Mouse (Mus musculus): ENCODE data around the gene Acyp2.
"Not testable (repeated sequence)": the region's sequence is repeated elsewhere in the genome, so short reads cannot be mapped to it uniquely, and the experiment has no call there.

Gene Acyp2

GRCm38 (mm10) chr11:30649001-30649637 is at the start of gene Acyp2:
TSS of gene Acyp2 (minus strand) at chr11:30649587.
- DNase-seq (ENCODE audit: low spot score in 2 of 2): peak; percentile 79 to 82

DNA sequence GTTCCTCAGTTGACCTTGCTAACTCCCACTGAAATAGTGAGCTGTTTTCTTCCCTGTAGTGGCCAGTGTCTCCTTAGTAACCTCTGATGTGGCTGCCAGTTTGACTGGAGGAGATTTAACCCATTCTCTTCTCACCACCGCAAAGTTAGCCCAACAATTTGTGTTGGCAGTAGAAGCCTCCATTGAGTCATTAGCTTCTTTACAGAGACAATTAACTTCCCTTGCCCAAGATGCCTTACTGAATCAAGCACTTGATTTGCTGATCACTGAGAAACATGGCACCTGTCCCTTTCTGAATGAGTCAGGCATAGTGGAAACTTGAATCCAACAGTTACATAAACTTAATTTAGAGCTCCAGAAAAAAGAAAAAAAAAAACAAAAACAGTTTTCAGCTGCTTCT is 40.0 kb upstream of the Acyp2 start:
- DNase-seq (ENCODE audit: low spot score in 2 of 2): no peak

DNA sequence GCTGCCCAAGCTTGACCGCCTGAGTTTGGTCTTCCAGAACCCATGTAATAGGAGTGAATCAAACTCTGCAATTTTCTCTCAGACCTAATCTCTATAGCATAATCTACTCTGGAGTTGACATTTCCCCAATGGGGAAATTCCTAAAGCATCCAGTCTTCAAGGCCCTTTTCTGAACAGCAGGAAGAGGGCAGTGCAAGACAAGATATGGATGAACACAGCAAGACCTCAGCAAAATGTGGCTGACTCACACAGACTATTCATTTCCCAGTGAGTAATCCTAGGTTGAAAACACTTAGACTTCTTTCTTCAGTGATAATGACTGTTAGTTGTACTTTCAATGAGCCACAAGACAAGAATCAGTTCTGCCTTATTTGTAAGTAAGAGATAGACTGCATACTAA is 26.7 kb upstream of the Acyp2 start:
- no peak for DNase-seq (ENCODE audit: low spot score in 2 of 2)

- no peak for DNase-seq (ENCODE audit: low spot score in 2 of 2)
These were observed 23.3 kb upstream of the Acyp2 start for GRCm38 (mm10) chr11:30672719-30673118.

- no peak for DNase-seq (ENCODE audit: low spot score in 2 of 2)
These were observed 13.6 kb upstream of the Acyp2 start for GRCm38 (mm10) chr11:30663001-30663400.

DNA sequence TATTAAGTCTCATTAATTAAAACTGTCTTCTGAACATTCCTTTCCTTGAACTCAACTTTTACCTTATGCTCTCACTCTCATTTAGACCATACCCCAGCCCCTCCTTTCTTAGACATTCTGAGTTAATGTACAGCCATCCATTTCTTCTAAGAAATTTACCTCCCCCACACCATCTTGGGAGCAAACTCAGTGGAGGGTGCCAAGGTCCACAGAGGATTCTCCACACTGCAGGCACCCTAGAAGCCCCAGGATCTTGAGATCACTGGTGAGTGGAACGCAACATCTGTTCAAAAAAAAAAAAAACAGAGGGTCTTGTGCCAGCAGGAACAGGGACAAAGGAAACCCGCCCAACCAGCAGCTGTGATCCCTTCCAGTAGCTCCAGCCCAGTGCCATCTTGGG is 13.2 kb upstream of the Acyp2 start:
- no peak for DNase-seq (ENCODE audit: low spot score in 2 of 2)

DNA sequence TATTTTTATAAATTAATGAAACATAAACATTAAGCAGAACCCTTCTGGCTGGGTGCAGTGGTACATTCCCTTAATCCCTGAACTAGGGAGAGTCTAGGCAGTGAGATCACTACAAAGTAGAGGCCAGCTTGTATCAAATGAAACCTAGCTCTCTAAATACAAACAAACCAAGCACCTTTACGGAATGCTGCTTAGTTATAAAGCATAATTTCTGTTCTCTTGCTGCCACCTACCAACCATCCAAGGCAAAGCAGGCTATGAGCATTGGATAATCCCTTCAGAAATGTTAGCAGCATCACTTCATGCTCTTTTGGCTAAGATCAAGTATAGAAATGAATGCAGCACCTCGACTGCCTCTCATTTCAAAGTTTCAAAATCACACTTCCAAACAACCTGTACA is 7.7 kb upstream of the Acyp2 start:
- no peak for DNase-seq (ENCODE audit: low spot score in 2 of 2)

DNA sequence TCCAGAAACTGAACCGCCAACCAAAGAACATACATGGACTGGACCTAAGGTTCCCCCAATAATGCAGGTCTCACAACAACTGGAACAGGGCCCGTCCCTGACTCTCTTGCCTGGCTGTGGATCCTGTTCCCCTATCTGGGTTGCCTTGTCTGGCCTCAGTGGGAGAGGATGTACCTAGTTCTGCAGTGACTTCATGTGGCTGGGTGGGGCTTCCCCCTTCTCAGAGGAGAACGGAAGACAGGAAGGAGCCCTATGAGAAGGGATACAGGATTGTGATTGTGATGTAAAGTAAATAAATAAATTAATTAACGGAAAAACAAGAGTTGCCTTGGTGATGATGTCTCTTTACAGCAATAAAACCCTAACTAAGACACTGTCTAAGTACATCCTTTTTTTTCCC is 6.7 kb upstream of the Acyp2 start:
- no peak for DNase-seq (ENCODE audit: low spot score in 2 of 2)

DNA sequence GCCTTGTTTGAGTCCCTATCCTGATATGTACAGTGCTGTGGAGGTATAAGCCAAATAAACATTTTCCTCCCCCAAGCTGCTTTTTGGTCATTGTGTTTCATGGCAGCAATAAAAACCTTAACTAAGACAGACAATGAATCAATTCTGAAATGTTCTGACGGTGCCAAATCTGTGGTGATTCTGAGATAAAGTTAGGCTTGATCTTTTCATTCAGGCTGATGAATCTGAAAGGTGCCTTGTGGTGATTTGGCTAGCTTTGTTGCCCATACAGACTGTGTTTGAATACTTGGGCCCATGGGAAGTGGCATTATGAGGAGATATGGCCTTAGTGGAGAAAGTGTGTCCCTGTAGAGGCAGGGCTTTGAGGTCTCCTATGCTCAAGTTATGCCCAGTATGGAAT is 1.0 kb upstream of the Acyp2 start:
- DNase-seq (ENCODE audit: low spot score in 2 of 2): no peak

- no peak for DNase-seq (ENCODE audit: low spot score in 2 of 2)
These were observed 13.7 kb downstream of the Acyp2 start for GRCm38 (mm10) chr11:30635674-30636073.

DNA sequence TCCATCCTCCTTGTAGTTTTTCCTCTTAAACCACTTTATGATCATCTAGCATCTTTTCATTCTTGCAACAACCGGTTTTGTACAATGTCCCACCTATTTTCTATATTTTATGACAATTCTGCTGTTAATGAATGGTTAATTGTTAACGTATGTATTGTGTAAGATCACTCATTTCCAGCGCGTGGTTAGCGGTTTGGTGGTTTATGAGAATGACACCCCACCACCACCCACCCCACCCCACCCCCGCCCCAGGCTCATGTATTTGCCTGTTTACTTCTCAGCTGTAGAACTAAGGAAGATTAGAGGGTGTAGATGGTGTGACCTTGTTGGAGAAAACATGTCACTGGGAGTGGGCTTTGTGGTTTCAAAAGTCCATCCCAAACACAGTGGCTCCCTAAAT is 18.9 kb downstream of the Acyp2 start:
- no peak for DNase-seq (ENCODE audit: low spot score in 2 of 2)

DNA sequence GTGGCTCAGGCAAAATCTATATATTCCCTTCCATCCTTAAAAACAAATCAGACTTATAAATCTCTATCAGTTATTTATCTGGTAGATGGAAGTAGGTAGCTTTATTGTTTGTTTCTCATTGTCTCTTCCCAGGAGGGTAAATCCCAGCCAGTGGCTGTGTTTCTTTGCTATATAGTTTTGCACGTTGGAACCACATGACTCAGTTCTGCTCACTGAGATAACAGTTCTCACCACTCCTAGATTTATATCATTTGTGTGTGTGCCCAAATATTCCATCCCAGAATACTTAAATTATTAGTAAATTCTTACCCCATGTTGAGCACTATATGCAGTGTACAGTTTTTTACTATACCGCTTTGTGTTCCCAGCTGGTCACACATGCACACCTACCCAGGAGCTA is 26.2 kb downstream of the Acyp2 start:
- DNase-seq (ENCODE audit: low spot score in 2 of 2): no peak

DNA sequence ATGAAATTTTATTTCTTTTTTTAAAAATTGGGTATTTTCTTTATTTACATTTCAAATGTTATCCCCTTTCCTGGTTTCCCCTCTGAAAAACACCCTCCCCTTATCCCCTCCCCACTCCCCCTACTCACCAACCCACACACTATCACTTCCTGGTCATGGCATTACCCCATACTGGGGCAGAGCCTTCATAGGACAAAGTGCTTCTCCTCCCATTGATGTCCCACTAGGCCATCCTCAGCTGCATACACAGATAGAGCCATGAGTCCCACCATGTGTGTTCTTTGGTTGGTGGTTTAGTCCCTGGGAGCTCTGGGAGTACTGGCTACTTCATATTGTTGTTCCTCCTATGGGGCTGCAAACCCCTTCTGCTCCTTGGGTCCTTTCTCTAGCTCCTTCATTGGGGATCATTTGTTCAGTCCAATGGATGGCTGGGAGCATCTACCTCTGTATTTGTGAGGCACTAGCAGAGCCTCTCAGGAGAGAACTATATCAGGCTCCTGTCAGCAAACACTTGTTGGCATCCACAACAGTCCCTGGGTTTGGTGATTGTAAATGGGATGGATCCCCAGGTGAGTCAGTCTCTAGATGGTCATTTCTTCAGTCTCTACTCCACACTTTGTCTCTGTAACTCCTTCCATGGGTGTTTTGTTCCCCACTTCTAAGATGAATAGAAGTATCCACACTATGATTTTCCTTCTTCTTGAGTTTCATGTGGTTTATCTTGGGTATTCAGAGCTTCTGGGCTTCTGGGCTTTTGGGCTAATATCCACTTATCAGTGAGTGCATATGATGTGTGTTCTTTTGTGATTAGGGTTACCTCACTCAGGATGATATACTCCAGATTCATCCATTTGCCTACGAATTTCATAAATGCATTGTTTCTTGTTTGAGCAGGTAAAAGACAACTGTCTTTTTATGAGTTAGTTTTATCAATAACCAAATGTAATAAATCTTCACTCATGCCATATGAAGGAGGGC is 27.7 kb downstream of the Acyp2 start:
- DNase-seq (ENCODE audit: low spot score in 2 of 2): not testable (repeated sequence)

DNA sequence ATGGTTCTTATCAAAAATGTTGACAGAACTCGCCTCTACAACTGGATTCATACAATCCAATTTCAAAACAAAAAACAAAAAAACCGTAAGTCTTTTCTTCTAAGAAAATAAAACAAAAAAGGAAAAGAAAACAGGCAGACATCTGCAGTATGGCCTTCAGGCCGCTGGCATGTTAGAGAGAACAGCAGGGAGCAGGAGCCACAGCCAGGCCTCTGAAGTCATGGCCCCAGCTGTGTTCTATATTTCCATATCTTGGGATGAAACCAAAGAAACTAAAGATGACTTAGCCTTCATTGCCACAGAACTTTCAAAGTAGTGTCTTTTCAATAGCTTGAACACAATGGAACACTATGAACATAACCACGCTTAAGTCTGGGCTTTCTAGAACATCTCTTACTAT is 31.2 kb downstream of the Acyp2 start:
- DNase-seq (ENCODE audit: low spot score in 2 of 2): no peak

DNA sequence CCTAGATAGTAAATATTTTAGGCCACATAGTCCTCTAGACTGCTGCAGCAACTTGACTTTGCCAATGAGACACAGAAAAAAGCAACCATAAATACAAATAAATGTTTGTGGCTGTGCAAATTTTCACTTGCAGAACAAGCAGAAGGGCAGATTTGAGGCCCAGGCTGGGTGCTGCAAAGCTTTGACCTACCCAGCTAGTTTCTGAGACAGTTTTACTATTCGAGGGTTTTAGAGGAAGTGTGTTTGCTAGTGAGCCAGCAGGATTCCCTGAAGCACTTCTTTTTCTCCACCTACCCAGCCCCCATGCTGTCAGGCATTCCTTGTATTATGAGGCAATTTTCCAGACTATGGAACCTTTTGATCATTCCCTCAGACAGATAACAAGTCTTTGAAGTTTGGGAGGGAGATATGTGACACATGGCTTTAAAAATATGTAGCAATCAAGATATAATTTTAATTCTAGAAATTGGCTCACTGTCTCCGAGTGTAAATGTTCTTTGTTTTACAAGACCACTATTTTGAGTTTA is 31.8 kb downstream of the Acyp2 start:
- no peak for DNase-seq (ENCODE audit: low spot score in 2 of 2)

GRCm38 (mm10) chr11:30615977-30616376 is 33.4 kb downstream of the Acyp2 start:
- DNase-seq (ENCODE audit: low spot score in 2 of 2): no peak

- no peak for DNase-seq (ENCODE audit: low spot score in 2 of 2)
These were observed 35.4 kb downstream of the Acyp2 start for GRCm38 (mm10) chr11:30613916-30614546.

GRCm38 (mm10) chr11:30612699-30613098 is 36.7 kb downstream of the Acyp2 start:
- DNase-seq (ENCODE audit: low spot score in 2 of 2): no peak

- no peak for DNase-seq (ENCODE audit: low spot score in 2 of 2)
These were observed 40.1 kb downstream of the Acyp2 start for GRCm38 (mm10) chr11:30609247-30609646.

DNA sequence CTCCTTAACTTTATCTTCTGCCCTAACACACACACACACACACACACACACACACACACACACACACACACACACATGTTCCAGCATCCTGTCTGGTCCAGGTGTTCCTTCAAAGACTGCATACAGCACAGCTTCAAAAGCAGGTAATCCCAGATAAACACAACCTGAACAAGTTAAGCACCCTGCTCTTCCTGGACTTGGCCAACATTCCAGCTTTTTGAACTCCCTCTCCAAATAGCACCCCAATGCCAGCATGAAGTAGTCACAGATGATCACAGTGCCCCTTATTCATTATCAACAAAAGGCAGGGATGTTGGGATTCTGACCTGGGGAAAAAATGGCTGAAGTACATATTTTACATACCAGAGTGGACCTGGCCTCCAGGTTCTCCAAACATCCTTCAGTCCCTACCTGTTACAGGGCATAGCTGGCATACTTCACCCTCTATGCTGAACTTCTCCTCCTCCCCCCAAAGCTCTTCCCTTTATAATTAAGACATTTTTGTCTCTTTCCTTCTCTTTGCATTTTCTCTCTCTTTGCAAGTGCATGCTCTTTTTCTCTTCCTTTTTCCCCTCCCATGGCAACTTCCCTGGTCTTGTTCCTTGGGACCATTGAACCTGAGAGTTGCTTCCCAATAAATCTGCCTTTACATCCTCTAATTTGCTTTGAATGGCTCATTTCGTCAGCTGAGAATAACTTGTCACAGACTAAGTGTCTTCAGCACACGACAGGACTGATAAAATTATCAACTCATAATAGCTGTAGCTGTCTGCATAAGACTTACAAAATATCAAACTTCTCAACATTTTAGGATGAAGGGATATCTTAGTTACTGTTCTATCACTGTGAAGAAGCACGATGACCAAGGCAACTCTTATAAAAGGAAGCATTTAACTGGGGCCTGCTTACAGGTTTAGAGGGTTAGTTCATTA is 41.5 kb downstream of the Acyp2 start:
- no peak for DNase-seq (ENCODE audit: low spot score in 2 of 2)

- DNase-seq (ENCODE audit: low spot score in 2 of 2): no peak
These were observed 52.1 kb downstream of the Acyp2 start for GRCm38 (mm10) chr11:30597259-30597658.
